Mouse (Mus musculus): ENCODE results near the gene H2afx.
"Not testable (repeated sequence)": the region's sequence is repeated elsewhere in the genome, so short reads cannot be mapped to it uniquely, and the experiment has no call there.

H2afx gene

DNA sequence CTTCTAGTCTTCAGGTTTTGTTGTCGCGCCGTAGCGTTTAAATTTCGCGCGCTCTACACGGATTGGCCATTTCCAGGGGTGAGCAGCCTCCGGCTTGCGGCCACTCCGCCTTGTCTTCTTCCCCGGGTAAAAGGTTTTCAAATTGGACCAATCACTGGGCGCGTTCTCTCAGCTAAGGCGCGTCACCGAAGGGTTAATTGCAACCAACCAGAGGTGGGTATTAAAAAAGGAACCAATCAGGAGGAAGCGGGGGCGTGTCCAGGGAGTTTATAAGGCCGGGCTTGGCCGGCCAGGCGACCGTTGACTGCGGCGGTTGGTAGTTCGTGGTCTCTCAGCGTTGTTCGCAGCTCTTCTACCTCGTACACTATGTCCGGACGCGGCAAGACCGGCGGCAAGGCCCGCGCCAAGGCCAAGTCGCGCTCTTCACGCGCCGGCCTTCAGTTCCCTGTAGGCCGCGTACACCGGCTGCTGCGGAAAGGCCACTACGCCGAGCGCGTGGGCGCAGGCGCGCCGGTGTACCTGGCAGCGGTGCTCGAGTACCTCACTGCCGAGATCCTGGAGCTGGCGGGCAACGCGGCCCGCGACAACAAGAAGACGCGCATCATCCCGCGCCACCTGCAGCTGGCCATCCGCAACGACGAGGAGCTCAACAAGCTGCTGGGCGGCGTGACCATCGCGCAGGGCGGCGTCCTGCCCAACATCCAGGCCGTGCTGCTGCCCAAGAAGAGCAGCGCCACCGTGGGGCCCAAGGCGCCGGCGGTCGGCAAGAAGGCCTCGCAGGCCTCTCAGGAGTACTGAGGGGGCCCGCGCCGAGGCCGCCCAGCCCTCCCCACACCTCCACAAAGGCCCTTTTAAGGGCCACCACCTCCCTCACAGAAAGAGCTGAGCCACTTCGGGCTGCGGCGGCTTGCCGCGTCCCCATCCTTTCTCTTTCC lies at the start of gene H2afx:
H2afx (plus strand) TSS at position 299 of the 935 bp plus-strand sequence.
- peak; percentile 99 for DNase-seq

DNA sequence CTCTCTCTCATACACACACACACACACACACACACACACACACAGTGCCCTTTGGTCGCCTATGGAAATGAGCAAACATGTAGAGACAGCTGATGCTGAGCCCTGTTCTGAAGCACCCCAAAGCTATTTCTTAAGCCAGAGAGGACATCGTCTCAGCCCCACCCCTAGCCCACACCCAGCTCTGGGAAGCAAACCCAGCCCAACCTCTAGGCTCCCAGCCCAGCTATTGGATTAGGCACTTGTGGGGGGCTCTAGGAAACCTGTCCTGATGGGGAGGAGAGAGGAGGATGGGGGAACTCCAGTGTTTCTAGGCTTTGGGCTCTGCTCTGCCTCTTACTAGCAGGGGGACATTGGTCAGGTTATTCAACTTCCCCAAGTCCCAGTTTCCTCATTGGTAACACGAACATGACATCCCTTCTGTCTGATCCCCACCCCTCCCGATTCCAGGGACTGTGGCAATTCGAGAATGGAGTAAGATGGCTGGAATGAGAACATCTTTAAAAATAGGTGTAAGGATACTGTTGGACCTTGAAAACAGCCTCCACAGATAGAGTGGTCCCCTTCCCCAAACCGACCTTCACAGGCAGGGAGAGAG lies 48.1 kb upstream of the H2afx start:
- no peak for DNase-seq

DNA sequence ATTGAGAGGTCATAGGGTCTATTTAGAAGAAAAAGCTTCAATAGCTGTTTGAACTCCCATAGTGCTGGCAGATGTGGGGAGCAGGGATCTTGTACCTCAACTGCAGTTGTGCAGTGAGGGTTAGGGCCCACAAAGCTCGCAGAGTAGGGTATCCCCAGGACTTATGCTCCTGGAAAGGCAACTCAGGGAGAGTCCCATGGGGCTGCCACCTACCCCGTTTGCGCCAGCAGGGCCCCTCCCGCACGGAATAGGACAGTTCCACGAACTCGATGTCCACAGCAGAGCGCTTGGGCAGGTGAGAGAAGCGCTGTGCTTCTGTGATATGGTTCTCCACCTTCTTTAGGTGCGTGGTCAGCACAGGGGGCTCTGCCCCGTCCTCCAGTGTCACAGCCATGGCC lies 47.5 kb upstream of the H2afx start:
- no peak for DNase-seq

DNA sequence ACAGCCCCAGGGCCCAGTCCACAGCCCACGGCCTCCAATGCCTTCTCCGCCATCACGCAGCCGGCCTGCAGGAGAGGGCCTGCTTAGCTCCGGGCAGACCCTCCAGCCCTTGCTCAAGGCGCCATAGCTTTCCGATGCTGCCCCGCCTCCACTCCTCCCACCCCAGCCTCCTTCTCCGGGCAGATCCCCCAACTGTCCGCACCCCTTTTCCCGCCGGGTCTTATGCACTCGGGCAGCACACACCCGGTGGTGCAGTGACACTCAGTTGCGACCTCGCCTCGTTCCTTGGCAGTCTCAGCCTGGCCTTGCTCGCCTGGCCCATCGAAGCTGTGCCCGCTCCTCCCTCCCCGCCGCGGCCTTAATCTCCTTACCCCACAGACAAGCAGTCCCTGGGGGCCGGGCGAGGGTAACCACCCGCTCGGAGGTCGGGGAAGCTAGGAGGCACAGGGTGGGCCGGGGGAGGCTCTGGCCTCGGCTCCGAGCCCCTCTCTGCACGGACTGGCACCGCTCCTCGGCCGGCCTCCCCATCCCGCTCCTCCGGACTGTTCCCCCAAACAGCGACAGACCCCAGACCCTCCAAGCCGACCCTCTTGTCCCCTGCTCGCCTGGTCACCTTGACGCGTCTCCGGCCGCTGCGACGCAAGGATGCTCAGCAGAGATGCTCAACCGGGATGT lies 47.0 kb upstream of the H2afx start:
- DNase-seq, result no peak

DNA sequence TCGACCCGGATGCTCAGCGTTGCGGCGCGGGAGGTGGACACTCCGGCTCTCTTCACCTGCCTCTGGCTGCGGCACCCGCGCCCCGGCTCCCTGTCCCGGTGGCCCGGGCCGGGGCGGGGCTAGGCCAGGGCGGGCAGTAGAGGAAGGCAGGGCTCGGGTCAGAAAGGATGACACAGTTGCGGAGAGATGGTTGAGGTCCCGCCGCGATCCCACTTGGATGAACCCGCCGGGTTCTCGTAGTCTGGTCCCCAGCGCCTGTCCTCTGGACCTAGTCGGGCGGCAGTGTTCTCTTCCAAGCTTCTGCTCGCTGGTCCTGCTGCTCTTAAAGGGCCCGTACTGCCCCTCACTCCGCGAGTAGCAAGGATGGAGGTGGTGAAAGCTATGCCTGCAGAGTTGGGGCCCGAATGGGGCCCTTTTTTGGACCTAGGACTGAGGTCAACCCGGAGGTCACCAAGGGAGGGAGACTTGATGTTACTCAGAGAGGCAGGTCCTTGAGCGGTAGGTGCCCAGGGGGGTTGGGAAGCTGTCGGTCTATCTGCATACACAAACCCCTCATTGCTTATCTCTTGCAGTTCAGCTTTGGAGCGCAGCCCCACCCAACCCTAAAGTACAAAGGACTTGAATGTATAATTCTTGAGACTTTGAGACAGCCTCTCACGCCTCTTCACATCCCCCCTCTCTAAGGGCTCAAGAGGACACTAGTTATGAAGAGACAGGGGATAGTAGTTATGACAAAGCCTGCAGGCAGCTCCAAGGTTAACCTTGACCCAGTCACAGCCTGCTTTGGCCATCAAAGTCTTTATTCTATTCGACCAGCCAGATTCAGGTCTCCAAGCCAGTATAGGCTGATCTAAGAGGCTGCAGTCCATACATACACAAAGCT lies 46.2 kb upstream of the H2afx start, which contains the start of gene Abcg4:
Abcg4 (minus strand) TSS at position 540 of the 883 bp plus-strand sequence.
- DNase-seq, result no peak

DNA sequence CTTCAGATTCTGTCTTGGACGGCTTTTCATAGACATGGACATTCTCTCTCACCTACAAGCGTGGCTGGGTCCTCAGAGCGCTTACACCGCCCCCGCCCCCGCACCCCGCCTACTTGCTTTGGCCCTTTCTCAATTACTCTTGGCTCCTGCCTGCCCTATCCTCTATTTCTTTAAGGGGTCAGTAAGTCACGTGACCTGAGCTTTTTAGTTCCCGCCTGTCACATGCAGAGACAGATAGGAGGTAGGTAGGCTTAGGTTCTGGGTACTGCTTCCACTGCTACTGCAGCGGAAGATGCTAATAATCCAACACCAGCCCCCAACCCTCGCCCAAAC lies 45.6 kb upstream of the H2afx start:
- no peak for DNase-seq

DNA sequence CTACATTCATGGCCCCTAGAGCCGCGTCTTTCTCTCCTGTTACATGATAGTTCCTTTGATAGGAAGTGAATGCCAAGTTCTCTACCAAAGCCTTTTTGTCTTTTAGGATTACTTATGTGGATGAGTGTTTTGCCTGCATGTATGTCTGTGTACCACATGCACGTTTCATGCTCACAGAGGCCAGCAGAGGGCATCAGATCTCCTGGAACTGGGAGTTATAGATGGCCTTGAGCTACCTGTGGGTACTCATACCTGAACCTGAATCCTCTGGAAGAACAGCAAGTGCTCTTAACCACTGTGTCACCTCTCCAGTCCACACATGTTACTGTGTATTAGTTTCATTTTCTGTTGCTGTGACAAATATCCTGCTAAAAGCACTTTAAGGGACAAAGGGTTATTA lies 42.0 kb upstream of the H2afx start:
- peak; percentile 71 to 78 for DNase-seq

DNA sequence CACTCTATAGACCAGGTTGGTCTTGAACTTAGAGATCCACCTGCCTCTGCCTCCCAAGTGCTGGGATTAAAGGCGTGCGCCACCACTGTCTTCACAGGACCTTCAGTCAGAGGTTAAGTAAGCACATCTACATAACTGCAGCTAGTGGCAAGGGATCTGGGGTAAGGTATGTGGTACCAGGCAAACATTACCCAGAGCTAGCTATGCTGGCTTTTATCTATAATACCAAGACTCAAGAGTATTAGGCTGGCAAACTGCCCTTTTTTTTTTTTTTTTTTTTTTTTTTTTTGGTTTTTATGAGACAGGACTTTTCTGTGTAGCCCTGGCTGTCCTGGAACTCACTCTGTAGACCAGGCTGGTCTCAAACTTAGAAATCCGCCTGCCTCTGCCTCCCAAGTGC lies 34.5 kb upstream of the H2afx start:
- not testable (repeated sequence) for DNase-seq

DNA sequence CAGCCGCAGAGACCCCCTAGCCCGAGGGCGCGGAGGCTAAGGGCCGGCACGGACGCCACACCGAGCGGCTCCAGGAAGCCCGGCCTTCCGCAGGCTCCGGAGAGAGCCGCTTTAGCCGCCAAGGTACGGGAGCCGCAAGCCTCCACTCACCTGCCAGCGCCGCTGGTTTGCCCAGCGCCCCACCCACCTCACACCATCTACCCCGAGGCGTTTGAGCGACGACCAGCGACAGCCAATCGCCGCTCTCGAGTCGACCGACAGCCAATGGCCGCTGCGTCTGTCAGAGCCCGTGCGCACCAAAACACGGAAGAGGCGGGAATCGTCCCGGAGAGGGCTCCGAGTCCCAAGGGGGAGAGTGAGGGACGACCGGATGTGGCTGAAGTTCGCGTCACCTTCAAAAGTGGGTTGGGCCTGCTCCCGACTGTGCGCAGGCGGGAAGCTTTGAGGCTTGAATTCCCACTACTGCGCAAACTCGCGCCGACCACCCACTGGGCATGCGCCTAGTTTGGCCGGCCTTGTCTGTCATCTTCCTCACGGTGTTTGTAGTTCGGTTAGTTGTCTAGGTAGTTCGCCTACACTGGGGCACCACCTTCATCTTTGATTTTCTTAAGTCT lies 28.9 kb upstream of the H2afx start, which contains the start of gene Hinfp:
Hinfp (minus strand) TSS at position 206 of the 614 bp plus-strand sequence.
- peak; percentile 98 to 100 for DNase-seq

DNA sequence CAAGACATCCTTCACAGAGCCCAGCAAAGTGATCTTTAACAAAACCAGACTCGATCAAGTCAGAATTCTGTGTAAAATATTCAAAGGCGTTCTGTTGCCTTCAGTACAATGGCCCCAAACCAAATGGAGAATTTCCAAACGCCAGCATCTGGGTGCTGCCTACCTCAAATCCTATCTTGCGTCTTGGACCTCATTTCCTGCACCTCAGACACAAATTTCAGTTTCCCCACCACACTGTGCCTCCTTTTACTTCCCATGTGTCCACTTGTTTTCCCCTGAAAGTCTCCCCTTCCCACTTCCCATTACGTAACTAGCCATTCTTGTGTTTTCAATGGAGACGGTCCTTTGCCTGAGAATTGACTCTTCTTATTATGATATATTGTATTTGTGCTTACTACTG lies 28.0 kb upstream of the H2afx start:
- no peak for DNase-seq

DNA sequence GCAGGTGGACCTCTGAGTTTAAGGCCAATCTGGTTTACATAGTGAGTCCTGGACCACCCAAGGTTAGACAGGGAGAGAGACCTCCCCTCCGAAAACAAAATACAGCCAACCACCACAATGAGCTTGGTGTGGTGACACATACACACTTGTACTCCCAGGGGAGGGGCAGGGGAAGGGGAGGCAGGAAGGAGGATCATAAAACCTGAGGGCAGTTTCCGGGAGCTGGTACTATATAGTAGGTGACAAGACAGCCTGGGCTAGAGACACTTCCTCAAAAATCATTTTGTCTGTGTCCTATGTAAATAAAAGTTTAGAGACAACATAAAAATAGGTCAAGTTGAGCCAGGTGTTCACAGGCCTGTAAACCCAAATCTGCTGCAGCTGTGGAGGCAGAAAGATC lies 27.2 kb upstream of the H2afx start:
- peak in 1 of 2 experiments; percentile 37 for DNase-seq

DNA sequence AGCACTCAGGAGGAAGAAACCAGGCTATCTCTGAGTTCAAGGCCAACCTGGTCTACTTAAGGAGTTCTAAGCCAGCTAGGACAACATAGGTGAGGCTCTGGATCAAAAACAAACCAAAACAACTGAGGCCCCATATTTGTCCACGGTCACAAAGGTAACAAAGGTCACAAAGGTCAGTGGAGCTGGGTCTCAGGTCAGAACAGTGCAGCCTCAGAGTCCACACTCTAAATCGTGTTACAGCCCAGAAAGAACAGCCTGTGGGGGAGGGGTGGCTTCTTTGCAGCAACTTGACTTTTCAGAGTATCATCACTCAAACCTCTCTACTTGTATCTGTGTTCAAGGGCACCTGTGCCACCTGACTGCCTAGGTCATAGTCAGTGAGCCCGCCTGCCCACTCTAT lies 24.7 kb upstream of the H2afx start:
- DNase-seq, result no peak

DNA sequence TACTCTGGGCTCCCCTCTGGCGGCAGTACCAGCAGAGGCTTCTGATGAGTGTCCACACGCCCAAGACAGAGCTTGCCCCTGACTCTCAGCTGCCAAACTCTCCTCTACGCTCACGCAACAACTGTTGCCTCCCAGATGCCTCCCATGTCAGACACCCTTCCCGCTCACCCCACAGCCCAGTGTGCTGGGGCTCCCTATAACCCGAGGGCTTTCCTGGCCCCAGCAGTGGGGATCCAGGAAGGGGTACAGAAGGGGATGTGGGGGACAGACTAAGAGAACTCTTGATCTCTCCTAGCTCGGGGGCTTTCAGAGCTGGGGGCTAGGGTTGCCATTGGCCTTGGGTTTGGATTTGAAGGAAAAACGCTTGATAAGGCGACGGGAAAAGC lies 23.8 kb upstream of the H2afx start:
- DNase-seq, result no peak

DNA sequence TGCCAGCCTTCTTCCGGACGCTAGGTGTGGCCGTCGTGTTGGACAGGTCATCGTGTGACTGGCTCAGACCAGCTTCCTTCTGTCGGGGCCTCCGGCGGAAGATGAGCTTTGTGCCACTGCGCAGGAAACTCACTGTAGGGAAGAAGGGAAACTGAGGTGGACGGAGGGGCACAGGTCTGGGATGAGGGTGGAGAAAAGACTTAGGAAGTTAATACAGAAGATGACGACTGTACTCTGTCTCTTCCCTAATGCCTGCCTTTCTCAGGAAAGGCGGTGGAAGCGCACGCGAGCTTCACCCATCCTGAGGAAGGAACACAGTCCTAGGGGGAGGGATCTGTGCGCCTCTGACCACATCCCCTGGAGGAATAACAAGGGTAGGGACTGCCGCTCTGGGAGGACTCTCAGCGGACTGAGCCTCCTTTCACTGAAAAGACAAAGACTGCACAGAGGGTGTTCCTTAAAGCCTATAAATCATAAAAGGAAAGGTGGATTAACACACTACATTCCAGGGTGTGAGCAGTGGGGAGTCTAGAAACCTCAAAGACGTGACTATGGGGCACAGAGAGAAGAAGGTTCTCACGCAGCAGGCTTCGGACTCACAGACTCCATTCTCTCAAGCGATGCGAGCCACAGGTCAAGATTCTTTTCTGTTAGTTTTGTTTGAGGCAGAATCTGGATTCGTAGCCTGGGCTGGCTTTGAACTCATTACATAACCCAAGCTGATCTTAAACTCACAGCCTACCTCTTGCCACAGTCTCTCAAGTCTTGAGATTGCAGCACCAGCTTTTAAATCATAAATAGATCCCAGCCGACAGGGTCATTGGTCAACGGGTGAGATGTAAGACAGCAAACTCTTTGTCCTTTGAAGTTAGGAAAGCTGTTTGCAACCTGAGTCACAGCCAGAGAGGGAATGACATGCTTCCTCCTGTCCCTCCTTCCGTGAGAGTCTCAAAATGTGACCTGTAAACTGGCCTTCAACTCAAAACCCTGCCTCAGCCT lies 23.1 kb upstream of the H2afx start:
- peak; percentile 61 to 80 for DNase-seq

DNA sequence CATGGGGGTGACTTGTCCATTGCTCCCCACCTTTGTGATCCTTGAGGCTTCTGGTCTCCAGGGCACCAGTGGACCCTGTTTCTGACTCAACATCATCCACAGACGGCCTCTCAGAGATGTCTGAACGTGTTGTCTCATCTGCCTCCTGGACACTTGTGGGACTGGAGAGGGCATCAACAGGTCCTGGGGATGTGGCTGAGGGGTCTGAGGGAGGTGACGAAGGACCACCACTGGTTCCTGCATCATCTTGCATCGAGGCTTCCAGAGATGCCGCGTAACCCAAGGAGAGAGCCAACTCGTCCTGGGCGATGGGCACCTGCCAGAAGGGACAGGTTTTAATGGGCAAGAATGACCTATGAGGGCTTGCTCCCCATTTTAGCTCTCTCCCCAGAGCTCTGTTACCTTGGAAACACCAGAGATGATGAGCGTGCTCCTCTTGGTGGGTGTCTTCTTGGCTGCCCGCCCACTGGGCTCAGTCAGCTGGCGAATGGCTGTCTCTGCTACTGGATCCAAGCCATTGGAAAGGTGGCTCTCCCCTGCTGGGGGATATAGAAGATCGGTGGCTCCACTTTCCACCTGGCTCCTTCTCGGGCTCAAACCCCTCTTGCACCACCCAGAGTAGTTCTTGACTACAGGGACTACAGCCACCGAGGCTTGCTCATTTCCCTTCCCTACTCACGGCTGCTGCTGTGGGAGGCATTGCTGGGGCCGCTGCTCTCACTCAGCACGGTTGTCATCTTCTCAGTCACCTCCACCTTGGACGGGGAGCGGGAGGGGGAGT lies 20.8 kb upstream of the H2afx start:
- DNase-seq, result no peak

DNA sequence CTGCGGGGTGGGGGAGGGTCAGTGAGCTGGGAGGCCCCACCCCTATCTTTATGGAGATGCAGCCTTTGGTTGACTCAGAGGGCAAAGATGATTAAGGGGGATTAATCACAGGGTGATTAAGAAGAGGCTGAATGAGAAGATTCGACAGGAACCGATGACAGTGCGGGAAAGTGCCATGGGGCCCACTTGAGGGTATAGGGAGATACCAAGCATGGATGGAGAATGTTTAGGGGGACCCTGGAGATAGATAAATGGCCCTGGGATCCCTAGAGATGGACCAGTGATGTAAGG lies 20.3 kb upstream of the H2afx start:
- DNase-seq, result no peak

DNA sequence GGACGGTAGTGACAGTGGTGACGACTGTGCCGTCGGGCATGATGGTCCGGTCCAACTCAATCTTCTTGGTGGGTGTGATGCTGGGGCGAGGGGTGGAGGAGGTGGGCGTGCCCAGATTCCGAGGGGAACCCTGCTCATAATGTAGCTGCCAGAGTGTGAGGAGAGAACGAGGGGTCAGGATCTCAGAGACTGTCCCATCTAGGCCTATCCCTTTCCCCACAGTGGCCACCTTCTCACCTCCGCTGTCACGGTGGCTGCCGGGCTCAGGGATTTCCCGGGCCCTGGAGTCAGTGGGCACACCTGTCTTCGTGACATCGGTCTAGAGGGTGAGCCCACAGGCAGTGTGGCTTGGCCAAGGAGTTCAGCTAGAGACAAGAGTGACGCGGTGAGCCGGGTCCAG lies 19.6 kb upstream of the H2afx start:
- no peak for DNase-seq

DNA sequence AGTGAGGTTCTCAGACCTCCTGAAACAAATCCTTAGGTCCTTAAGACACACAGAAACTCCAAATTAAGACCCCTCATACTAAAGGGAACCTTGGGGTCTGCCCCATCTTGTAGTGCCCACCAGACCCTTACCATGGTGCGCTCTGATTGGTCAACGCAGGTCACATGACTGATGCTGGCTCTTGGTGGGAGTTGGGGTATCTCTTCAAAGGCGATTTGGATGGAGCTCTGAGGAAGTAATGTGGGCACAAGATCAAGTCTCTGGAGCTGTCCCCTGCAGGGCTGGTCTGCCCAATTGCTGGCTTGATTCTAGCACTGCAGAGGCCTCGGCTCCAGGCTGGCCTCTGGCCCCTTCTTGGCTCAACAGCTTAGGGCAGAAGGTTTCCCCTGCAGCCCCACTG lies 17.0 kb upstream of the H2afx start:
- peak in 1 of 2 experiments; percentile 49 for DNase-seq

DNA sequence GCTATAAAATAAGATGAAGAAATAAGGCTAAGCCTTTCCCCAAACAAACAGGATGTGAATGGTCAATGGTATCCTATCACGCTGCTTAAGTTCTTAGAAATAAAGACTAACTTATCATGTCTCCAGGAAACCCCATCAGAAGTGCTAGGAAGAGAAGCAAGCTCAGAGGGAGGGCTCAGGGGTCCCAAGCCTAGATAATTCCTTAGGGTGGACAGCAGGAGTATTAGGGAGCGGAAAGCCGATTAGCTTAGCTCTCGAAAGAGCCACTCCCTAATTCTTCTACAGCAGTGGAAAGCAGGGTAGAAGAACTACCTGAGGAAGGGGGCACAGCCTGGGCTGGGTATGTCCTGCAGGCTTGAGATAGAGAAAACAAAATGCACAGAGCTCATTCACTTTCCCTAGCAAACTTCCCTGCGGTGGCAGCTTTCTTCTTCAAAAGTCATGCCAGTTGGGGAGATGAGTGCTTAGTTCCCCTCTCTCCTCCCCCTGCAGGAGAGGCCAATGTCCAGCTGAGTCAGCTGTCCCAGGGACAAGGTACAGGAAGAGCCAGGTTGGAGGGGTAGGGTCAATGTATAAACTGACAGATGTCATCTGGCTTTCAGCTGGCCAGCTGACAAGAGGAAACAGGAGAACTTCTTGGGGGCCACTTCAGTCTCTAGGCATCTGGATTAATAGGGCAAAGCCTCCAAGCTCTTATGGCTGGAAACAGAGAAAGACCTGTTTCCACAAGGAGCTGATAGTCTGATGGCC lies 16.2 kb upstream of the H2afx start:
- peak; percentile 75 to 91 for DNase-seq

DNA sequence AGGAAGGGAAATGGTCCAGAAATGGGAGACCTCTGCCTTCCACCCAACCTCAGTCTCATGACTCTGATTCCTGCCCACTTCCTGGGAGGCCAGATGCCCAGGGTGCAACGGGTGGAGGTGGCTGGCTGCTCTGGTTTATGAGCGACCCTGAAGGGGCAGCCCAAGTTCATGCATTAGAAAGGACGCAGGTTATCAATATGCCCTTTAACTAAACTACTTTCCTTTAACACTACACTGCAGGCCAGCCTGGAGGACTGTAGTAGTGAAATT lies 15.7 kb upstream of the H2afx start:
- DNase-seq, result peak; percentile 59 to 81

Measured in kidney, postnatal 25 days (tissue).